Mouse (Mus musculus) forebrain, embryonic 15.5 days (tissue): ENCODE results near the gene Pigv. TPM values are rescaled to one million over a fixed set of nuclear protein-coding genes. Genes with fewer than 3 reads are reported as not detected.

Experiments
- ATAC-seq: fragments of 200-750 bp; cut with Nextera tagmentation; replicated peaks from 2 replicates; pipeline ENCODE4 v1.8.0; 2017; ENCODE audit warnings: mild to moderate bottlenecking, moderate TSS enrichment, moderate library complexity
- H3K27ac ChIP-seq: fragments of 300-500 bp; sonication (generic); replicated peaks from 2 replicates; pipeline ENCODE4 v1.5.1; 2015; ENCODE audit warnings: mild to moderate bottlenecking, inconsistent platforms
- H3K27me3 ChIP-seq: fragments of 300-500 bp; sonication (generic); 2 replicates; pipeline ENCODE4 v1.6.1; 2015; ENCODE audit warnings: inconsistent platforms
- H3K36me3 ChIP-seq: fragments of 300-500 bp; sonication (generic); 2 replicates; pipeline ENCODE4 v1.6.1; 2015; ENCODE audit warnings: mild to moderate bottlenecking, inconsistent platforms
- H3K4me1 ChIP-seq: fragments of 300-500 bp; sonication (generic); 2 replicates; pipeline ENCODE4 v1.6.1; 2015; ENCODE audit warnings: inconsistent platforms
- H3K4me2 ChIP-seq: fragments of 300-500 bp; sonication (generic); replicated peaks from 2 replicates; pipeline ENCODE4 v1.6.1; 2015; ENCODE audit warnings: mild to moderate bottlenecking, inconsistent platforms
- H3K4me3 ChIP-seq: fragments of 300-500 bp; sonication (generic); 2 replicates; pipeline ENCODE4 v1.5.1; 2015; ENCODE audit warnings: mild to moderate bottlenecking, inconsistent platforms
- H3K9ac ChIP-seq: fragments of 300-500 bp; sonication (generic); replicated peaks from 2 replicates; pipeline ENCODE4 v1.6.1; 2015; ENCODE audit warnings: mild to moderate bottlenecking, inconsistent platforms
- H3K9me3 ChIP-seq: fragments of 300-500 bp; sonication (generic); 2 replicates; pipeline ENCODE4 v1.6.1; 2016; ENCODE audit warnings: inconsistent platforms
- WGBS: fragments of 180-500 bp; shearing (Covaris S2); methylation state at CpG from one replicate; pipeline ENCODE4 v1.1.7; 2015; ENCODE audit warnings: mixed read lengths; 5-methylcytosine and 5-hydroxymethylcytosine counted together
- polyA plus RNA-seq: library from polyadenylated mRNA; unstranded; fragments of >200 nt; fragmentation: Nextera tagmentation; extraction: Ambion mirVana; gene quantifications from 2 replicates; pipeline ENCODE4 v1.2.1, GENCODE M21; 2015

Gene Pigv
- polyA plus RNA-seq, 1 experiment from 2014 or later = 16.9 TPM

GRCm38 (mm10) chr4:133688417-133689067 lies 16.1 kb upstream of the Pigv start:
- Histone ChIP-seq H3K27me3 (no peaks in the 10 kb centered on the region), H3K4me3 (no peak overlapping the region), H3K9ac (no peak overlapping the region), H3K27ac (no peak overlapping the region), H3K4me2 (no peak overlapping the region), H3K4me1 (peaks cover 29% of the 10 kb centered on the region), H3K36me3 (peaks cover 97% of the 10 kb centered on the region), H3K9me3 (no peaks in the 10 kb centered on the region)
- 48% methylated on average over 7 of the region's 7 CpGs for WGBS
- peak; percentile 38 for ATAC-seq

- Histone ChIP-seq H3K36me3 (peaks cover 96% of the 10 kb centered on the region), H3K9me3 (no peaks in the 10 kb centered on the region), H3K27ac (no peak overlapping the region), H3K9ac (no peak overlapping the region), H3K4me2 (no peak overlapping the region), H3K4me1 (peaks cover 29% of the 10 kb centered on the region), H3K27me3 (no peaks in the 10 kb centered on the region), H3K4me3 (no peak overlapping the region)
- no peak for ATAC-seq
- 88% methylated on average over 5 of the region's 5 CpGs for WGBS
These were observed 14.7 kb upstream of the Pigv start for GRCm38 (mm10) chr4:133687126-133687525.

GRCm38 (mm10) chr4:133686512-133686911 lies 14.1 kb upstream of the Pigv start:
- peaks cover 96% of the 10 kb centered on the region for H3K36me3 ChIP-seq
- 91% methylated on average over 11 of the region's 11 CpGs for WGBS

GRCm38 (mm10) chr4:133680206-133680786 lies 7.8 kb upstream of the Pigv start:
- Histone ChIP-seq H3K9ac (no peak overlapping the region), H3K36me3 (peaks cover 61% of the 10 kb centered on the region), H3K4me2 (no peak overlapping the region), H3K27ac (no peak overlapping the region), H3K4me3 (no peak overlapping the region), H3K9me3 (no peaks in the 10 kb centered on the region), H3K27me3 (no peaks in the 10 kb centered on the region), H3K4me1 (peaks cover 16% of the 10 kb centered on the region)
- ATAC-seq = no peak
- WGBS = 84% methylated on average over 14 of the region's 14 CpGs

More at GRCm38 (mm10) chr4:133686512-133686911, 14.1 kb upstream of the Pigv start:
- no peaks in the 10 kb centered on the region for H3K27me3 ChIP-seq
- no peak overlapping the region for H3K9ac ChIP-seq
- no peak overlapping the region for H3K4me3 ChIP-seq
- no peak overlapping the region for H3K4me2 ChIP-seq
- H3K9me3 ChIP-seq = no peaks in the 10 kb centered on the region
- no peak overlapping the region for H3K27ac ChIP-seq
- H3K4me1 ChIP-seq = peaks cover 29% of the 10 kb centered on the region
- no peak for ATAC-seq

- no peak overlapping the region for H3K4me2 ChIP-seq
- WGBS = 86% methylated on average over 7 of the region's 7 CpGs
- peaks cover 54% of the 10 kb centered on the region for H3K36me3 ChIP-seq
These were observed 7.2 kb upstream of the Pigv start for GRCm38 (mm10) chr4:133679629-133680028.

GRCm38 (mm10) chr4:133677266-133677665 lies 4.8 kb upstream of the Pigv start:
- 71% methylated on average over 7 of the region's 7 CpGs for WGBS
- H3K27ac ChIP-seq = peak overlapping the region; percentile 63; the same call in 1 of the 2 replicates
- H3K9ac ChIP-seq = no peak overlapping the region
- H3K27me3 ChIP-seq = no peaks in the 10 kb centered on the region
- no peak overlapping the region for H3K4me3 ChIP-seq
- H3K9me3 ChIP-seq = no peaks in the 10 kb centered on the region
- H3K36me3 ChIP-seq = peaks cover 32% of the 10 kb centered on the region
- no peak for ATAC-seq
- H3K4me2 ChIP-seq = no peak overlapping the region
- peaks cover 36% of the 10 kb centered on the region for H3K4me1 ChIP-seq

More at GRCm38 (mm10) chr4:133679629-133680028, 7.2 kb upstream of the Pigv start:
- H3K9ac ChIP-seq = no peak overlapping the region
- no peak for ATAC-seq
- H3K9me3 ChIP-seq = no peaks in the 10 kb centered on the region
- no peaks in the 10 kb centered on the region for H3K27me3 ChIP-seq
- no peak overlapping the region for H3K27ac ChIP-seq
- H3K4me3 ChIP-seq = no peak overlapping the region
- H3K4me1 ChIP-seq = peaks cover 18% of the 10 kb centered on the region

- no peaks in the 10 kb centered on the region for H3K9me3 ChIP-seq
- H3K4me1 ChIP-seq = peaks cover 44% of the 10 kb centered on the region
- no peaks in the 10 kb centered on the region for H3K27me3 ChIP-seq
- no peak overlapping the region for H3K9ac ChIP-seq
- 12% methylated on average over 3 of the region's 3 CpGs for WGBS
- no peak overlapping the region for H3K4me3 ChIP-seq
- no peak for ATAC-seq
- peak overlapping the region; percentile 63 for H3K27ac ChIP-seq
- no peak overlapping the region for H3K4me2 ChIP-seq
- peaks cover 21% of the 10 kb centered on the region for H3K36me3 ChIP-seq
These were observed 3.7 kb upstream of the Pigv start for GRCm38 (mm10) chr4:133676189-133676588.

GRCm38 (mm10) chr4:133675594-133676016 lies 3.2 kb upstream of the Pigv start:
- Histone ChIP-seq H3K4me2 (no peak overlapping the region), H3K9me3 (no peaks in the 10 kb centered on the region), H3K27me3 (no peaks in the 10 kb centered on the region), H3K4me1 (peaks cover 49% of the 10 kb centered on the region), H3K4me3 (no peak overlapping the region), H3K36me3 (peaks cover 15% of the 10 kb centered on the region), H3K9ac (no peak overlapping the region), H3K27ac (peak overlapping the region; percentile 63)
- 0 out of 2 replicates have a peak, but pooled peaks have one; percentile 20 for ATAC-seq
- WGBS = 2% methylated on average over 5 of the region's 5 CpGs

GRCm38 (mm10) chr4:133674331-133674695 lies 1.9 kb upstream of the Pigv start:
- ATAC-seq = no peak
- WGBS = 76% methylated on average over 8 of the region's 8 CpGs
- Histone ChIP-seq H3K4me1 (peaks cover 57% of the 10 kb centered on the region), H3K9ac (0 out of 2 replicates have a peak overlapping the region, but pooled peaks have one; percentile 3), H3K36me3 (0 out of 2 replicates have a peak, but pooled peaks cover 3% of the 10 kb centered on the region), H3K27me3 (no peaks in the 10 kb centered on the region), H3K9me3 (no peaks in the 10 kb centered on the region), H3K27ac (peak overlapping the region; percentile 99; the same call in 1 of the 2 replicates), H3K4me2 (0 out of 2 replicates have a peak overlapping the region, but pooled peaks have one; percentile 17), H3K4me3 (no peak overlapping the region)

- no peaks in the 10 kb centered on the region for H3K27me3 ChIP-seq
These were observed 1.4 kb upstream of the Pigv start for GRCm38 (mm10) chr4:133673666-133674330.

GRCm38 (mm10) chr4:133672845-133673647 lies 599 bp upstream of the Pigv start:
- H3K27me3 ChIP-seq = no peaks in the 10 kb centered on the region
- no peaks in the 10 kb centered on the region for H3K36me3 ChIP-seq
- peaks cover 57% of the 10 kb centered on the region for H3K4me1 ChIP-seq
- H3K9me3 ChIP-seq = no peaks in the 10 kb centered on the region
- no peak for ATAC-seq
- 3% methylated on average over 24 of the region's 24 CpGs for WGBS
- peak overlapping the region; percentile 99 for H3K27ac ChIP-seq
- peak overlapping the region; percentile 87 for H3K9ac ChIP-seq
- H3K4me2 ChIP-seq = peak overlapping the region; percentile 79
- peak overlapping the region; percentile 90 for H3K4me3 ChIP-seq

More at GRCm38 (mm10) chr4:133673666-133674330, 1.4 kb upstream of the Pigv start:
- peak overlapping the region; percentile 87; the same call in 1 of the 2 replicates for H3K9ac ChIP-seq
- peak overlapping the region; percentile 79; the same call in 1 of the 2 replicates for H3K4me2 ChIP-seq
- no peak for ATAC-seq
- H3K4me3 ChIP-seq = no peak overlapping the region
- WGBS = 37% methylated on average over 10 of the region's 10 CpGs
- peak overlapping the region; percentile 99 for H3K27ac ChIP-seq
- no peaks in the 10 kb centered on the region for H3K36me3 ChIP-seq
- H3K4me1 ChIP-seq = peaks cover 57% of the 10 kb centered on the region
- H3K9me3 ChIP-seq = no peaks in the 10 kb centered on the region
